Mouse (Mus musculus) forebrain, embryonic 11.5 days (tissue): ENCODE results near the gene Prkcz. TPM values are rescaled to one million over a fixed set of nuclear protein-coding genes. Genes with fewer than 3 reads are reported as not detected.

ENCODE experiments used
- ATAC-seq: fragments of 200-750 bp; cut with Nextera tagmentation; replicated peaks from 2 replicates; pipeline ENCODE4 v1.8.0; 2017; ENCODE audit warnings: moderate TSS enrichment; ENCODE audit not compliant: low FRiP score
- DNase-seq: peaks from one replicate; pipeline ENCODE4 v3.0.0-alpha.2; 2017; ENCODE audit warnings: low spot score
- H3K27ac ChIP-seq: fragments of 300-500 bp; sonication (generic); 2 replicates; pipeline ENCODE4 v1.5.1; 2014; ENCODE audit warnings: low read depth, low read length
- H3K27me3 ChIP-seq: fragments of 300-500 bp; sonication (generic); 2 replicates; pipeline ENCODE4 v1.6.1; 2014; ENCODE audit warnings: mild to moderate bottlenecking, low read length, mixed read lengths; ENCODE audit not compliant: control insufficient read depth, insufficient read depth
- H3K36me3 ChIP-seq: fragments of 300-500 bp; sonication (generic); 2 replicates; pipeline ENCODE4 v1.6.1; 2014; ENCODE audit warnings: mild to moderate bottlenecking, low read length, moderate library complexity, mixed read lengths; ENCODE audit not compliant: control insufficient read depth, insufficient read depth
- H3K4me1 ChIP-seq: fragments of 300-500 bp; sonication (generic); replicated peaks from 2 replicates; pipeline ENCODE4 v1.6.1; 2014; ENCODE audit warnings: low read length, mixed read lengths; ENCODE audit not compliant: control insufficient read depth, insufficient read depth
- H3K4me2 ChIP-seq: fragments of 300-500 bp; sonication (generic); 2 replicates; pipeline ENCODE4 v1.6.1; 2014; ENCODE audit warnings: low read depth, mild to moderate bottlenecking, low read length, moderate library complexity, mixed read lengths; ENCODE audit not compliant: severe bottlenecking
- H3K4me3 ChIP-seq: fragments of 300-500 bp; sonication (generic); 2 replicates; pipeline ENCODE4 v1.5.1; 2014; ENCODE audit warnings: low read depth, low read length
- H3K9ac ChIP-seq: fragments of 300-500 bp; sonication (generic); 2 replicates; pipeline ENCODE4 v1.6.1; 2014; ENCODE audit warnings: low read length
- H3K9me3 ChIP-seq: fragments of 300-500 bp; sonication (generic); 2 replicates; pipeline ENCODE4 v1.6.1; 2016; ENCODE audit warnings: low read length, mixed read lengths; ENCODE audit not compliant: control insufficient read depth
- WGBS: fragments of 180-500 bp; shearing (Covaris S2); extraction: QIAGEN DNeasy Blood & Tissue Kit; methylation state at CpG from one replicate; pipeline ENCODE4 v1.1.7; 2014; 5-methylcytosine and 5-hydroxymethylcytosine counted together
- polyA plus RNA-seq: library from polyadenylated mRNA; unstranded; fragments of >200 nt; fragmentation: Nextera tagmentation; extraction: Ambion mirVana; gene quantifications from 2 replicates; pipeline ENCODE4 v1.2.1, GENCODE M21; 2014

Prkcz gene
- polyA plus RNA-seq, 1 experiment from 2014 or later: 20.8 TPM

GRCm38 (mm10) chr4:155279926-155280767 is 81.0 kb downstream of the Prkcz start:
- Histone ChIP-seq H3K4me3 (no peak overlapping the region), H3K36me3 (no peaks in the 10 kb centered on the region), H3K27ac (no peak overlapping the region), H3K27me3 (no peaks in the 10 kb centered on the region), H3K4me2 (no peak overlapping the region), H3K9me3 (no peaks in the 10 kb centered on the region), H3K9ac (no peak overlapping the region), H3K4me1 (peaks cover 2% of the 10 kb centered on the region; the same call in 1 of the 2 replicates)
- no peak for DNase-seq
- no peak for ATAC-seq
- WGBS: 84% methylated on average over 16 of the region's 16 CpGs

GRCm38 (mm10) chr4:155279054-155279453 is 82.1 kb downstream of the Prkcz start:
- H3K27ac ChIP-seq: no peak overlapping the region
- H3K4me2 ChIP-seq: no peak overlapping the region
- no peak for DNase-seq
- 81% methylated on average over 8 of the region's 8 CpGs for WGBS
- H3K4me1 ChIP-seq: peaks cover 2% of the 10 kb centered on the region; the same call in 1 of the 2 replicates
- no peak overlapping the region for H3K9ac ChIP-seq
- H3K9me3 ChIP-seq: no peaks in the 10 kb centered on the region
- H3K27me3 ChIP-seq: no peaks in the 10 kb centered on the region
- no peaks in the 10 kb centered on the region for H3K36me3 ChIP-seq
- no peak overlapping the region for H3K4me3 ChIP-seq
- no peak for ATAC-seq

- Histone ChIP-seq H3K27ac (no peak overlapping the region), H3K36me3 (no peaks in the 10 kb centered on the region), H3K4me1 (peaks cover 2% of the 10 kb centered on the region; the same call in 1 of the 2 replicates), H3K27me3 (no peaks in the 10 kb centered on the region), H3K9me3 (no peaks in the 10 kb centered on the region), H3K4me3 (no peak overlapping the region), H3K4me2 (no peak overlapping the region), H3K9ac (no peak overlapping the region)
- WGBS: 61% methylated on average over 6 of the region's 6 CpGs
- DNase-seq: no peak
- no peak for ATAC-seq
Measured at GRCm38 (mm10) chr4:155277963-155278362, 83.2 kb downstream of the Prkcz start.

GRCm38 (mm10) chr4:155274851-155275250 is 86.3 kb downstream of the Prkcz start:
- 0 out of 2 replicates have a peak, but pooled peaks cover 2% of the 10 kb centered on the region for H3K4me1 ChIP-seq
- H3K27ac ChIP-seq: no peak overlapping the region
- WGBS: 67% methylated on average over 3 of the region's 3 CpGs
- no peak overlapping the region for H3K4me3 ChIP-seq
- no peaks in the 10 kb centered on the region for H3K9me3 ChIP-seq
- ATAC-seq: no peak
- no peak overlapping the region for H3K4me2 ChIP-seq
- no peaks in the 10 kb centered on the region for H3K36me3 ChIP-seq
- no peaks in the 10 kb centered on the region for H3K27me3 ChIP-seq
- H3K9ac ChIP-seq: no peak overlapping the region
- no peak for DNase-seq

GRCm38 (mm10) chr4:155274451-155274850 is 86.7 kb downstream of the Prkcz start:
- Histone ChIP-seq H3K27me3 (no peaks in the 10 kb centered on the region), H3K27ac (no peak overlapping the region), H3K36me3 (no peaks in the 10 kb centered on the region), H3K4me3 (no peak overlapping the region), H3K9ac (no peak overlapping the region), H3K4me1 (0 out of 2 replicates have a peak, but pooled peaks cover 2% of the 10 kb centered on the region), H3K9me3 (no peaks in the 10 kb centered on the region), H3K4me2 (no peak overlapping the region)
- 63% methylated on average over 5 of the region's 5 CpGs for WGBS
- DNase-seq (no peak), ATAC-seq (no peak)

GRCm38 (mm10) chr4:155268382-155268781 is 92.8 kb downstream of the Prkcz start:
- WGBS: 44% methylated on average over 5 of the region's 5 CpGs
- DNase-seq (peak; percentile 79), ATAC-seq (no peak)
- Histone ChIP-seq H3K4me1 (no peaks in the 10 kb centered on the region; the same call in 1 of the 2 replicates), H3K27me3 (no peaks in the 10 kb centered on the region), H3K36me3 (no peaks in the 10 kb centered on the region), H3K27ac (no peak overlapping the region), H3K9me3 (no peaks in the 10 kb centered on the region), H3K9ac (no peak overlapping the region), H3K4me2 (no peak overlapping the region), H3K4me3 (no peak overlapping the region)

- Histone ChIP-seq H3K9ac (no peak overlapping the region), H3K27me3 (no peaks in the 10 kb centered on the region), H3K4me2 (no peak overlapping the region), H3K4me3 (no peak overlapping the region), H3K4me1 (no peaks in the 10 kb centered on the region; the same call in 1 of the 2 replicates), H3K9me3 (no peaks in the 10 kb centered on the region), H3K36me3 (no peaks in the 10 kb centered on the region), H3K27ac (no peak overlapping the region)
- DNase-seq (no peak), ATAC-seq (no peak)
- WGBS: 75% methylated on average over 12 of the region's 12 CpGs
Measured at GRCm38 (mm10) chr4:155267639-155268175, 93.5 kb downstream of the Prkcz start.

GRCm38 (mm10) chr4:155267047-155267543 is 94.1 kb downstream of the Prkcz start:
- H3K27ac ChIP-seq: no peak overlapping the region
- 82% methylated on average over 7 of the region's 7 CpGs for WGBS

More at GRCm38 (mm10) chr4:155267047-155267543, 94.1 kb downstream of the Prkcz start:
- no peak for DNase-seq
- ATAC-seq: no peak
- Histone ChIP-seq H3K4me2 (no peak overlapping the region), H3K4me1 (no peaks in the 10 kb centered on the region; the same call in 1 of the 2 replicates), H3K9me3 (no peaks in the 10 kb centered on the region), H3K36me3 (no peaks in the 10 kb centered on the region), H3K4me3 (no peak overlapping the region), H3K9ac (no peak overlapping the region), H3K27me3 (no peaks in the 10 kb centered on the region)
